Mouse (Mus musculus): ENCODE measurements around the gene Rgs19.

DNA sequence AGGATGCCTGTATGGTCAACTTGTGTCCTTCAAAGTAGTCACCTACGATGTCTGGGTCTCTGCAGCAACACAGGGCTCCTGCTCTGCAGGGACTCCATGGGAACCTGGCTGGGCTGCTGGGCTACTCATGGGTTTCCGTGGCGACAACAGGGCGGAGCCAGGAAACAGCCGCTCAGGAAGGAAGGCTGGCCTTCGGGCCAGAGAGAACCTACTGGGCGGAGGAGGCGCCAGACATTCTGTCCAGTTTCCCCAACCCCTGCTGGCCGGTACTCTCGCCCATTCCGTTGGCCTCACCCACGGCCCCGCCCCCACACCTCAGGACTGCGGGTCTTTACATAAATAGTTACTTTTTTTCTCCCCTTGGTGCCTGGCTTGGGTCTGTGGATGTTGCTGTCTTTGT is 18.3 kb downstream of the Rgs19 start:
- no peak for TF ChIP-seq CTCF (IDR thresholded peaks at IDR 0.05; ENCODE audit: low read depth)
- TF ChIP-seq EP300 (IDR thresholded peaks at IDR 0.05; ENCODE audit: low read depth), result no peak
